Comparison of ENCODE assay signal across 10 mouse cellular contexts in the genomic region with DNA sequence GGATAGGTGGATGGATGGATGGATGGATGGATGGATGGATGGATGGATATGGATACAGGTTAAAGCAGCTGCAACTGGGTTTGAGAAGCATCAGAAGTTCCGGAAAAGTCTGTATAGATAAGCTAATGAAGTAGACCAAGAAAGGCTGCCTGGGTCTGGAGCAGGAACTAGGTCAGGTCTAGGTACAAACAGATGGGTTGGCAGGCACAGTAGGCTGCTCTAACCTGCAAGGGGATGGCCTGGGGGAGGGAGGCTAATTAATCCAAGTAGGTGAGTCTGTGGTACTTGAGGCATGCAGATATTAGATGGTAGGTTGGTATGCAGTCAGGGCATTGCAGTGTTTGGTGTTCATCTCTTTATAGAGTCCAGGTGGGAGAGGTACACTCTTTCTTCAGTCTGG.
DNase-seq lines count a peak whose midpoint lies in the region; ATAC-seq lines count a peak whose summit lies in the region.
"Had no signal": no experiment of that assay in that cellular context is flagged by ENCODE, and none has a peak within 500 bp of the region (broad histone marks: within the 10 kb centered on the region; RNA-seq: fewer than 3 reads in every experiment).

No protein-coding gene starts in this region.

- no peaks in the 10 kb centered on the region for H3K36me3 ChIP-seq in embryonic facial prominence, embryonic 13.5 days
- H3K36me3 ChIP-seq in hindbrain, embryonic 14.5 days (replicated peaks; ENCODE audit: control insufficient read depth, insufficient read depth) = no peaks in the 10 kb centered on the region
- no peaks in the 10 kb centered on the region for H3K36me3 ChIP-seq in neural tube, embryonic 13.5 days
- H3K36me3 ChIP-seq: lung, embryonic 15.5 days had no signal

- intact Hi-C loops in left cerebral cortex, postnatal 4 days (cut with DNase I) = no loop called here
- intact Hi-C loops in left cerebral cortex, postnatal 36 days (cut with DNase I) = loop anchor here (1.0 kb wide), 1 partner anchor 30 kb away; no protein-coding TSS in a partner anchor

- H3K9me3 ChIP-seq in embryonic facial prominence, embryonic 13.5 days = no peaks in the 10 kb centered on the region
- no peaks in the 10 kb centered on the region for H3K9me3 ChIP-seq in hindbrain, embryonic 14.5 days (ENCODE audit: control insufficient read depth, low read length)
- no peaks in the 10 kb centered on the region for H3K9me3 ChIP-seq in neural tube, embryonic 13.5 days
- H3K9me3 ChIP-seq: lung, embryonic 15.5 days had no signal

- peak overlapping the region; percentile 51; the same call in 1 of the 2 replicates for H3K27ac ChIP-seq in embryonic facial prominence, embryonic 13.5 days
- H3K27ac ChIP-seq in hindbrain, embryonic 14.5 days = peak overlapping the region; percentile 82
- H3K27ac ChIP-seq in neural tube, embryonic 13.5 days (replicated peaks) = peak overlapping the region; percentile 77
- H3K27ac ChIP-seq: lung, embryonic 15.5 days had no signal

- 88% methylated on average over 1 of the region's 1 CpGs for WGBS in embryonic facial prominence, embryonic 13.5 days
- 95% methylated on average over 1 of the region's 1 CpGs for WGBS in hindbrain, embryonic 14.5 days
- 100% methylated on average over 1 of the region's 1 CpGs for WGBS in neural tube, embryonic 13.5 days

- no peak overlapping the region for H3K9ac ChIP-seq in embryonic facial prominence, embryonic 13.5 days
- peak overlapping the region; percentile 49; the same call in 1 of the 2 replicates for H3K9ac ChIP-seq in hindbrain, embryonic 14.5 days
- H3K9ac ChIP-seq in neural tube, embryonic 13.5 days = no peak overlapping the region
- H3K9ac ChIP-seq: lung, embryonic 15.5 days had no signal

- no peak overlapping the region for H3K4me3 ChIP-seq in embryonic facial prominence, embryonic 13.5 days
- H3K4me3 ChIP-seq in hindbrain, embryonic 14.5 days (replicated peaks; ENCODE audit: low read length) = no peak overlapping the region
- no peak overlapping the region for H3K4me3 ChIP-seq in neural tube, embryonic 13.5 days

- peaks cover 58% of the 10 kb centered on the region for H3K4me1 ChIP-seq in embryonic facial prominence, embryonic 13.5 days
- peaks cover 41% of the 10 kb centered on the region for H3K4me1 ChIP-seq in hindbrain, embryonic 14.5 days (replicated peaks; ENCODE audit: control insufficient read depth, insufficient read depth, low read length)
- peaks cover 55% of the 10 kb centered on the region for H3K4me1 ChIP-seq in neural tube, embryonic 13.5 days (replicated peaks)

- ATAC-seq in embryonic facial prominence, embryonic 13.5 days (ENCODE audit: insufficient number of reproducible peaks, insufficient read depth, low FRiP score, low TSS enrichment, low read depth) = no peak
- peak; percentile 10; the same call in 1 of the 2 replicates for ATAC-seq in hindbrain, embryonic 14.5 days (ENCODE audit: low FRiP score)
- peak; percentile 15; the same call in 1 of the 2 replicates for ATAC-seq in neural tube, embryonic 13.5 days (ENCODE audit: low read depth)
- ATAC-seq in inflammation-experienced regulatory T-cells, adult 6 months = no peak
- ATAC-seq: Patski had no signal

- 0 out of 2 replicates have a peak overlapping the region, but pooled peaks have one; percentile 40 for H3K4me2 ChIP-seq in embryonic facial prominence, embryonic 13.5 days
- H3K4me2 ChIP-seq in hindbrain, embryonic 14.5 days (replicated peaks) = peak overlapping the region; percentile 39; the same call in 1 of the 2 replicates
- peak overlapping the region; percentile 24; the same call in 1 of the 2 replicates for H3K4me2 ChIP-seq in neural tube, embryonic 13.5 days

- H3K27me3 ChIP-seq in embryonic facial prominence, embryonic 13.5 days = no peaks in the 10 kb centered on the region
- H3K27me3 ChIP-seq in hindbrain, embryonic 14.5 days (ENCODE audit: control insufficient read depth, insufficient read depth, low read length) = no peaks in the 10 kb centered on the region
- no peaks in the 10 kb centered on the region for H3K27me3 ChIP-seq in neural tube, embryonic 13.5 days
- H3K27me3 ChIP-seq: Patski had no signal

- DNase-seq in left cerebral cortex, postnatal 4 days = peak; percentile 35
- DNase-seq in left cerebral cortex, postnatal 36 days (ENCODE audit: low spot score in 2 of 2) = no peak
- DNase-seq in hindbrain, embryonic 14.5 days (ENCODE audit: low spot score) = no peak
- no peak for DNase-seq in yolk sac, embryonic 10.5 days (ENCODE audit: low spot score)
- DNase-seq in c-Kit-positive CD71-positive TER-119-positive erythroid progenitor cells, embryonic 14.5 days (ENCODE audit: low spot score) = no peak

Comparison
In these comparisons a context has a peak if more than half of its experiments do, and no peak if none do; other contexts are left out.
1. ATAC-seq: peak in hindbrain, embryonic 14.5 days (single experiment) and neural tube, embryonic 13.5 days (single experiment); none in embryonic facial prominence, embryonic 13.5 days (single experiment) and inflammation-experienced regulatory T-cells, adult 6 months (single experiment).
2. Peak in every context shown above with its lines, with median percentiles within 50 percentile points of each other: H3K27ac ChIP-seq and H3K4me2 ChIP-seq.